Mouse (Mus musculus) heart, postnatal 0 days (tissue): Measurements from ENCODE around the gene Pgap2. TPM values are rescaled to one million over a fixed set of nuclear protein-coding genes. Genes with fewer than 3 reads are reported as not detected.

Source experiments
- ATAC-seq: fragments of 200-750 bp; cut with Nextera tagmentation; 2 replicates; pipeline ENCODE4 v1.8.0; 2017; ENCODE audit warnings: low read depth, moderate number of reproducible peaks, moderate library complexity; ENCODE audit not compliant: insufficient read depth
- DNase-seq: peaks from one replicate; pipeline ENCODE4 v3.0.0-alpha.2; 2016; ENCODE audit warnings: low spot score
- H3K27ac ChIP-seq: fragments of 300-500 bp; sonication (generic); 2 replicates; pipeline ENCODE4 v1.5.1; 2014; ENCODE audit warnings: low read depth, mild to moderate bottlenecking
- H3K27me3 ChIP-seq: fragments of 300-500 bp; sonication (generic); 2 replicates; pipeline ENCODE4 v1.6.1; 2014; ENCODE audit warnings: low read length, mixed read lengths; ENCODE audit not compliant: control insufficient read depth, insufficient read depth
- H3K36me3 ChIP-seq: fragments of 300-500 bp; sonication (generic); replicated peaks from 2 replicates; pipeline ENCODE4 v1.6.1; 2014; ENCODE audit warnings: low read length, mixed read lengths; ENCODE audit not compliant: control insufficient read depth, insufficient read depth
- H3K4me1 ChIP-seq: fragments of 300-500 bp; sonication (generic); 2 replicates; pipeline ENCODE4 v1.6.1; 2014; ENCODE audit warnings: antibody characterized with exemption; ENCODE audit not compliant: control insufficient read depth, insufficient read depth
- H3K4me2 ChIP-seq: fragments of 300-500 bp; sonication (generic); 2 replicates; pipeline ENCODE4 v1.6.1; 2014; ENCODE audit warnings: low read depth, mild to moderate bottlenecking, low read length, moderate library complexity
- H3K4me3 ChIP-seq: fragments of 300-500 bp; sonication (generic); 2 replicates; pipeline ENCODE4 v1.5.1; 2014; ENCODE audit warnings: low read depth, low read length
- H3K9ac ChIP-seq: fragments of 300-500 bp; sonication (generic); replicated peaks from 2 replicates; pipeline ENCODE4 v1.6.1; 2014; ENCODE audit warnings: low read depth, low read length, mixed read lengths
- H3K9me3 ChIP-seq: fragments of 300-500 bp; sonication (generic); replicated peaks from 2 replicates; pipeline ENCODE4 v1.6.1; 2016; ENCODE audit warnings: low read length; ENCODE audit not compliant: control insufficient read depth
- CTCF ChIP-seq: IDR thresholded peaks from 2 replicates; pipeline ENCODE4 v1.5.1; 2016; ENCODE audit warnings: antibody characterized with exemption, control low read depth, low read depth
- EP300 ChIP-seq: IDR thresholded peaks from 2 replicates; pipeline ENCODE4 v1.6.1; 2016; ENCODE audit warnings: antibody characterized with exemption, low read depth
- WGBS: fragments of 180-500 bp; shearing (Covaris S2); extraction: QIAGEN DNeasy Blood & Tissue Kit; methylation state at CpG from one replicate; pipeline ENCODE4 v1.1.7; 2014; 5-methylcytosine and 5-hydroxymethylcytosine counted together
- polyA plus RNA-seq: library from polyadenylated mRNA; unstranded; fragments of >200 nt; fragmentation: Nextera tagmentation; extraction: Ambion mirVana; gene quantifications from 2 replicates; pipeline ENCODE4 v1.2.1, GENCODE M21; 2015
- total RNA-seq: library from RNA; depleted of rRNA; stranded (reverse); fragments of >200 nt; gene quantifications from 2 replicates; pipeline ENCODE4 v1.2.3, GENCODE M21; 2014; ENCODE audit warnings: low replicate concordance; rRNA removed

Gene Pgap2
- total RNA-seq, result 79.5 and 117 TPM in 2 replicates
- 60.9 TPM in 2 replicates for polyA plus RNA-seq

- TF ChIP-seq CTCF, result no peak
- no peak for TF ChIP-seq EP300
- Histone ChIP-seq H3K4me3 (peak within 1 kb of the TSS; percentile 85), H3K4me1 (0 out of 2 replicates have a peak, but pooled peaks cover 5% of the 10 kb centered on the region), H3K9ac (peak within 1 kb of the TSS; percentile 65), H3K36me3 (no peaks in the 10 kb centered on the region), H3K4me2 (peak within 1 kb of the TSS; percentile 67), H3K9me3 (no peaks in the 10 kb centered on the region), H3K27ac (peak within 1 kb of the TSS; percentile 95), H3K27me3 (no peaks in the 10 kb centered on the region)
- under 1% methylated on average over 84 of the region's 87 CpGs for WGBS
- peak; percentile 96 for DNase-seq
- peak; percentile 97 for ATAC-seq
Observed at GRCm38 (mm10) chr7:102209756-102210721, at the start of gene Pgap2, which contains the start of gene Nup98. TSS of gene Pgap2 (plus strand) at chr7:102210208. TSS of gene Nup98 (minus strand) at chr7:102210176.

GRCm38 (mm10) chr7:102170300-102170699 is 39.7 kb upstream of the Pgap2 start:
- Histone ChIP-seq H3K36me3 (peaks cover 34% of the 10 kb centered on the region), H3K4me1 (no peaks in the 10 kb centered on the region), H3K4me3 (no peak overlapping the region), H3K9ac (no peak overlapping the region), H3K4me2 (no peak overlapping the region), H3K9me3 (no peaks in the 10 kb centered on the region), H3K27ac (no peak overlapping the region), H3K27me3 (no peaks in the 10 kb centered on the region)
- TF ChIP-seq EP300 (no peak), CTCF (peak; percentile 25)
- no peak for ATAC-seq
- DNase-seq, result no peak

GRCm38 (mm10) chr7:102183849-102184248 is 26.2 kb upstream of the Pgap2 start:
- H3K9ac ChIP-seq, result no peak overlapping the region
- 89% methylated on average over 3 of the region's 3 CpGs for WGBS
- H3K4me2 ChIP-seq, result no peak overlapping the region
- DNase-seq, result no peak
- no peaks in the 10 kb centered on the region for H3K9me3 ChIP-seq
- no peak overlapping the region for H3K4me3 ChIP-seq
- H3K4me1 ChIP-seq, result no peaks in the 10 kb centered on the region
- no peak overlapping the region for H3K27ac ChIP-seq
- no peak for ATAC-seq
- H3K36me3 ChIP-seq, result peaks cover 58% of the 10 kb centered on the region
- H3K27me3 ChIP-seq, result no peaks in the 10 kb centered on the region
- TF ChIP-seq EP300, result no peak
- no peak for TF ChIP-seq CTCF

GRCm38 (mm10) chr7:102192356-102192755 is 17.7 kb upstream of the Pgap2 start:
- Histone ChIP-seq H3K27me3 (no peaks in the 10 kb centered on the region), H3K9me3 (no peaks in the 10 kb centered on the region), H3K4me2 (no peak overlapping the region), H3K4me1 (no peaks in the 10 kb centered on the region), H3K4me3 (no peak overlapping the region), H3K36me3 (peaks cover 50% of the 10 kb centered on the region), H3K9ac (no peak overlapping the region), H3K27ac (no peak overlapping the region)
- TF ChIP-seq CTCF (peak; percentile 40; the same call in 1 of the 2 replicates), EP300 (no peak)
- 90% methylated on average over 1 of the region's 1 CpGs for WGBS
- DNase-seq, result no peak
- no peak for ATAC-seq

GRCm38 (mm10) chr7:102200576-102200975 is 9.4 kb upstream of the Pgap2 start:
- no peak overlapping the region for H3K4me3 ChIP-seq
- H3K4me2 ChIP-seq, result no peak overlapping the region
- TF ChIP-seq CTCF (no peak), EP300 (no peak)
- ATAC-seq, result no peak
- no peak overlapping the region for H3K27ac ChIP-seq
- DNase-seq, result no peak
- H3K9me3 ChIP-seq, result no peaks in the 10 kb centered on the region
- WGBS, result 78% methylated on average over 3 of the region's 3 CpGs
- no peaks in the 10 kb centered on the region for H3K27me3 ChIP-seq
- H3K9ac ChIP-seq, result no peak overlapping the region
- no peaks in the 10 kb centered on the region for H3K36me3 ChIP-seq
- H3K4me1 ChIP-seq, result no peaks in the 10 kb centered on the region
